Comparison of ENCODE assay signal across 24 mouse cellular contexts in the genomic region with DNA sequence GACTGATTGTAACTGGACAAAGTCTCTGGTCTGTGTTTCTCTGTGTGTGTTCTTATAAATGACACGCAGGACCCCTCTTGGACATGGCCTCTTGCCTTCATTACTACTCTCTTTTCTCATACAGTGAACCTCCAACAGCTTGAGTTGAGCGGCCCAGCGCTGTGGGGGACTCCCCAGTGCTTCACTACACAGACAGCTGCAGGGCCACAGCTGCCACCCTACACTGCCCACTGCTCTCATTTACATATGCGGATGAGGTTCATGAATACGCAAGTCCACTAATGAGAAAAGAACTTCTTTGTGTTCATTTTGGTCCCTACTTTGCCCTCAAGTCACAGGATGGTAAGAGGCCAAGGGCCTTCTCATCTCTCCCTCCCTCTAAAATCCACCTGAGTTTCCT.
DNase-seq lines count a peak whose midpoint lies in the region; ATAC-seq and TF ChIP-seq lines count a peak whose summit lies in the region.
"Had no signal": no experiment of that assay in that cellular context is flagged by ENCODE, and none has a peak within 500 bp of the region (broad histone marks: within the 10 kb centered on the region; RNA-seq: fewer than 3 reads in every experiment).

No protein-coding gene starts in this region.

- TF ChIP-seq EP300 in CH12.LX (IDR thresholded peaks at IDR 0.05; ENCODE audit: low read length) = peak; percentile 52

- in situ Hi-C loops in CH12.LX (cut with MboI; ENCODE audit: low pct_ligation_motif_present, low pct_unique_long_range_greater_than_20kb, low sequenced_read_pairs) = no loop called here

- TF ChIP-seq POLR2A in CH12.LX (IDR thresholded peaks at IDR 0.05; ENCODE audit: low read depth, low read length) = no peak

- TF ChIP-seq CTCF in CH12.LX (conservative IDR thresholded peaks at IDR 0.05 in 1 of 2, IDR thresholded peaks at IDR 0.05 in 1 of 2; ENCODE audit: low read depth in 2 of 2, low read length in 2 of 2) = no peak
- no peak for TF ChIP-seq CTCF in forebrain, postnatal 0 days (IDR thresholded peaks at IDR 0.05; ENCODE audit: low read depth)

- no peaks in the 10 kb centered on the region for H3K27me3 ChIP-seq in hindbrain, embryonic 13.5 days
- no peaks in the 10 kb centered on the region for H3K27me3 ChIP-seq in hindbrain, embryonic 16.5 days (replicated peaks; ENCODE audit: control insufficient read depth, insufficient read depth, low read length)
- peaks cover 82% of the 10 kb centered on the region for H3K27me3 ChIP-seq in CH12.LX (replicated peaks)
- H3K27me3 ChIP-seq in forebrain, postnatal 0 days (ENCODE audit: insufficient read depth, low read length) = no peaks in the 10 kb centered on the region
- H3K27me3 ChIP-seq: liver, embryonic 12.5 days; Patski; stomach, embryonic 15.5 days had no signal

- H3K4me1 ChIP-seq in hindbrain, embryonic 13.5 days (replicated peaks) = 0 out of 2 replicates have a peak, but pooled peaks cover 3% of the 10 kb centered on the region
- no peaks in the 10 kb centered on the region for H3K4me1 ChIP-seq in hindbrain, embryonic 16.5 days (ENCODE audit: control insufficient read depth, insufficient read depth, low read depth, low read length)
- H3K4me1 ChIP-seq in CH12.LX (ENCODE audit: control insufficient read depth in 1 of 2, insufficient read depth in 2 of 2) = peaks cover 3 to 45% of the 10 kb centered on the region in 2 experiments
- H3K4me1 ChIP-seq in forebrain, postnatal 0 days (ENCODE audit: insufficient read depth) = no peaks in the 10 kb centered on the region
- H3K4me1 ChIP-seq: liver, embryonic 12.5 days; megakaryocyte, embryonic 14.5 days; stomach, embryonic 15.5 days had no signal

- peak; percentile 97 for DNase-seq in A20 (ENCODE audit: low read depth, low spot score)
- peak; percentile 87 for DNase-seq in CH12.LX (ENCODE audit: extremely low read depth)
- DNase-seq in forebrain, postnatal 0 days = no peak
- DNase-seq in kidney, adult 11 months = no peak
- DNase-seq in adrenal gland, adult (ENCODE audit: inconsistent age in 2 of 2, low spot score in 1 of 2) = no peak
- DNase-seq in ovary, postnatal 36 days (ENCODE audit: low spot score) = no peak
- DNase-seq: adrenal gland, postnatal 25 days; cerebellum, adult 11-12 months; cerebellum, postnatal 36 days; gastrocnemius, adult 2 months; heart, postnatal 10 days; kidney, adult 9 months; kidney, postnatal 25 days; lung, adult 2 months; thymus, adult 18-20 months; thymus, postnatal 4 days had no signal

- TF ChIP-seq RAD21 in CH12.LX (IDR thresholded peaks at IDR 0.05; ENCODE audit: low read depth, low read length) = no peak; the same call in 1 of the 2 replicates

- ATAC-seq in hindbrain, embryonic 13.5 days (ENCODE audit: low FRiP score) = 0 out of 2 replicates have a peak, but pooled peaks have one; percentile 59
- ATAC-seq in hindbrain, embryonic 16.5 days = no peak
- peak; percentile 58; the same call in 1 of the 2 replicates for ATAC-seq in forebrain, postnatal 0 days
- ATAC-seq: liver, embryonic 12.5 days; Patski had no signal

- H3K27ac ChIP-seq in hindbrain, embryonic 13.5 days = no peak overlapping the region
- H3K27ac ChIP-seq in hindbrain, embryonic 16.5 days (ENCODE audit: low read depth, low read length) = no peak overlapping the region
- H3K27ac ChIP-seq in CH12.LX (ENCODE audit: insufficient read depth, low read depth) = no peak overlapping the region
- no peak overlapping the region for H3K27ac ChIP-seq in forebrain, postnatal 0 days (ENCODE audit: low read depth, low read length)
- H3K27ac ChIP-seq: gastrocnemius, adult 2 months; left cerebral cortex, adult 2 months; liver, embryonic 12.5 days; stomach, embryonic 15.5 days had no signal

- no peaks in the 10 kb centered on the region for H3K36me3 ChIP-seq in hindbrain, embryonic 13.5 days
- no peaks in the 10 kb centered on the region for H3K36me3 ChIP-seq in hindbrain, embryonic 16.5 days (ENCODE audit: control insufficient read depth, insufficient read depth, low read length)
- H3K36me3 ChIP-seq in CH12.LX (replicated peaks in 1 of 2; ENCODE audit: control insufficient read depth in 1 of 2, insufficient read depth in 1 of 2, low read length in 1 of 2) = no peaks in the 10 kb centered on the region
- H3K36me3 ChIP-seq in forebrain, postnatal 0 days (ENCODE audit: insufficient read depth) = no peaks in the 10 kb centered on the region
- H3K36me3 ChIP-seq: liver, embryonic 12.5 days; stomach, embryonic 15.5 days had no signal

- no peak overlapping the region for H3K4me3 ChIP-seq in hindbrain, embryonic 13.5 days
- H3K4me3 ChIP-seq in hindbrain, embryonic 16.5 days (ENCODE audit: low read length) = no peak overlapping the region
- no peak overlapping the region for H3K4me3 ChIP-seq in CH12.LX (replicated peaks in 1 of 3; ENCODE audit: low read depth in 2 of 3, low read length in 2 of 3, poor library complexity in 1 of 3)
- no peak overlapping the region for H3K4me3 ChIP-seq in forebrain, postnatal 0 days (ENCODE audit: low read depth, low read length)
- H3K4me3 ChIP-seq: gastrocnemius, adult 2 months; left cerebral cortex, adult 2 months; liver, embryonic 12.5 days; megakaryocyte, embryonic 14.5 days; stomach, embryonic 15.5 days had no signal

- no peak overlapping the region for H3K4me2 ChIP-seq in hindbrain, embryonic 13.5 days
- no peak overlapping the region for H3K4me2 ChIP-seq in hindbrain, embryonic 16.5 days (ENCODE audit: low read length)
- no peak overlapping the region for H3K4me2 ChIP-seq in CH12.LX (ENCODE audit: insufficient read depth, low read depth, poor library complexity, severe bottlenecking)
- no peak overlapping the region for H3K4me2 ChIP-seq in forebrain, postnatal 0 days (ENCODE audit: low read depth)
- H3K4me2 ChIP-seq: heart, embryonic 11.5 days; liver, embryonic 12.5 days; stomach, embryonic 15.5 days had no signal

- dilution Hi-C loops in CH12.LX (cut with MboI; ENCODE audit: extremely low pct_ligation_motif_present, extremely low pct_unique_long_range_greater_than_20kb, low sequenced_read_pairs) = no loop called here

- H3K9me3 ChIP-seq in hindbrain, embryonic 13.5 days = no peaks in the 10 kb centered on the region
- no peaks in the 10 kb centered on the region for H3K9me3 ChIP-seq in hindbrain, embryonic 16.5 days (ENCODE audit: control insufficient read depth, low read length)
- no peaks in the 10 kb centered on the region for H3K9me3 ChIP-seq in CH12.LX (replicated peaks; ENCODE audit: low read length)
- H3K9me3 ChIP-seq in forebrain, postnatal 0 days (ENCODE audit: low read length) = no peaks in the 10 kb centered on the region
- H3K9me3 ChIP-seq: liver, embryonic 12.5 days; megakaryocyte, embryonic 14.5 days; stomach, embryonic 15.5 days had no signal

- no peak overlapping the region for H3K9ac ChIP-seq in hindbrain, embryonic 13.5 days
- H3K9ac ChIP-seq in hindbrain, embryonic 16.5 days (ENCODE audit: low read depth, low read length) = no peak overlapping the region
- H3K9ac ChIP-seq in CH12.LX (ENCODE audit: insufficient read depth, low read depth) = no peak overlapping the region
- H3K9ac ChIP-seq in forebrain, postnatal 0 days = no peak overlapping the region
- H3K9ac ChIP-seq: liver, embryonic 12.5 days; stomach, embryonic 15.5 days had no signal

- H3K79me2 ChIP-seq in CH12.LX (replicated peaks; ENCODE audit: control insufficient read depth, extremely low read depth, insufficient read depth, poor library complexity, severe bottlenecking) = no peaks in the 10 kb centered on the region

- 50% methylated on average over 5 of the region's 5 CpGs for WGBS in hindbrain, embryonic 13.5 days
- 62% methylated on average over 5 of the region's 5 CpGs for WGBS in hindbrain, embryonic 16.5 days
- WGBS in forebrain, postnatal 0 days = 49% methylated on average over 5 of the region's 5 CpGs

TF ChIP-seq in CH12.LX, 34 proteins besides CTCF, POLR2A, EP300 and RAD21:
- no peak for TF ChIP-seq ZMIZ1 (IDR thresholded peaks at IDR 0.05; ENCODE audit: low read depth, low read length)
- TF ChIP-seq HCFC1 (IDR thresholded peaks at IDR 0.05; ENCODE audit: low read depth, low read length) = no peak
- TF ChIP-seq SMC3 (IDR thresholded peaks at IDR 0.05; ENCODE audit: low read depth, low read length) = no peak
- no peak for TF ChIP-seq JUN (IDR thresholded peaks at IDR 0.05; ENCODE audit: insufficient read depth, low read depth, low read length)
- no peak for TF ChIP-seq IRF4 (IDR thresholded peaks at IDR 0.05; ENCODE audit: low read depth, low read length)
- peak; percentile 47 for TF ChIP-seq ETS1 (conservative IDR thresholded peaks at IDR 0.05; ENCODE audit: low read depth, low read length)
- no peak for TF ChIP-seq ZKSCAN1 (IDR thresholded peaks at IDR 0.05; ENCODE audit: borderline replicate concordance, low read depth, low read length)
- no peak for TF ChIP-seq E2F4 (IDR thresholded peaks at IDR 0.05; ENCODE audit: insufficient replicate concordance, low read depth, low read length)
- TF ChIP-seq MAX (IDR thresholded peaks at IDR 0.05; ENCODE audit: low read length) = no peak
- no peak for TF ChIP-seq CHD1 (IDR thresholded peaks at IDR 0.05; ENCODE audit: low read depth, low read length)
- no peak for TF ChIP-seq UBTF (IDR thresholded peaks at IDR 0.05; ENCODE audit: low read depth, low read length)
- TF ChIP-seq MXI1 (IDR thresholded peaks at IDR 0.05; ENCODE audit: low read depth, low read length) = no peak
- no peak for TF ChIP-seq TBP (conservative IDR thresholded peaks at IDR 0.05; ENCODE audit: low read depth, low read length)
- TF ChIP-seq BHLHE40 (IDR thresholded peaks at IDR 0.05; ENCODE audit: low read depth, low read length) = peak; percentile 55
- TF ChIP-seq POLR2AphosphoS2 (IDR thresholded peaks at IDR 0.05; ENCODE audit: low read depth, low read length) = no peak
- no peak for TF ChIP-seq RCOR1 (conservative IDR thresholded peaks at IDR 0.05; ENCODE audit: low read depth, low read length)
- peak; percentile 83 for TF ChIP-seq TCF12 (IDR thresholded peaks at IDR 0.05; ENCODE audit: low read depth, low read length)
TF ChIP-seq in CH12.LX: peak in this region for 3.

Comparison
In these comparisons a context has a peak if more than half of its experiments do, and no peak if none do; other contexts are left out.
1. DNase-seq: peak in A20 (single experiment) and CH12.LX (single experiment); none in forebrain, postnatal 0 days (single experiment), kidney, adult 11 months (single experiment), adrenal gland, adult (0 of 2) and ovary, postnatal 36 days (single experiment).